Mouse (Mus musculus) neural tube, postnatal 0 days (tissue): ENCODE results near the gene BC005537. TPM values are rescaled to one million over a fixed set of nuclear protein-coding genes. Genes with fewer than 3 reads are reported as not detected.

Experiments
- polyA plus RNA-seq: library from polyadenylated mRNA; unstranded; fragments of >200 nt; fragmentation: Nextera tagmentation; extraction: Ambion mirVana; gene quantifications from 2 replicates; pipeline ENCODE4 v1.2.1, GENCODE M21; 2015

BC005537 gene
- polyA plus RNA-seq: 16.6 and 18.7 TPM in 2 replicates

GRCm38 (mm10) chr13:24801308-24801921, at the start of gene BC005537:
Gene BC005537 (plus strand): TSS chr13:24801657.

GRCm38 (mm10) chr13:24761403-24762227, 39.8 kb upstream of the BC005537 start, which contains the start of gene Gmnn:
Gene Gmnn (minus strand): TSS chr13:24761923.

GRCm38 (mm10) chr13:24831353-24832130, 30.1 kb downstream of the BC005537 start, which contains the start of the genes Acot13 and Tdp2:
Gene Acot13 (minus strand): TSS chr13:24831540.
Gene Tdp2 (plus strand): TSS chr13:24831679.

GRCm38 (mm10) chr13:24844983-24845955, 43.8 kb downstream of the BC005537 start, which contains the start of gene D130043K22Rik:
Gene D130043K22Rik (plus strand): TSS chr13:24845135.

Other genes starting within 250 kb of the BC005537 start
- gene Ripor2, start 219.5 kb upstream of the BC005537 start, polyA plus RNA-seq: 16.7 and 20.2 TPM in 2 replicates
- not detected in 2 replicates for gene Armh2, start 60.4 kb upstream of the BC005537 start, polyA plus RNA-seq
- 13.3 and 14.0 TPM in 2 replicates for gene Gmnn, start 39.7 kb upstream of the BC005537 start, polyA plus RNA-seq
- gene Acot13, start 29.9 kb downstream of the BC005537 start, polyA plus RNA-seq: 76.4 and 85.4 TPM in 2 replicates
- gene Tdp2, start 30.0 kb downstream of the BC005537 start, polyA plus RNA-seq: 29.5 TPM in 2 replicates
- gene D130043K22Rik, start 43.5 kb downstream of the BC005537 start, polyA plus RNA-seq: 6.2 and 7.8 TPM in 2 replicates
- 18.9 and 20.0 TPM in 2 replicates for gene Aldh5a1, start 136.0 kb downstream of the BC005537 start, polyA plus RNA-seq
- gene Gpld1, start 141.5 kb downstream of the BC005537 start, polyA plus RNA-seq: 3.1 and 3.6 TPM in 2 replicates
- gene Mrs2, start 218.7 kb downstream of the BC005537 start, polyA plus RNA-seq: 12.9 and 16.1 TPM in 2 replicates